Mouse (Mus musculus) hindbrain, embryonic 14.5 days (tissue): ENCODE measurements around the gene Jsrp1. TPM values are rescaled to one million over a fixed set of nuclear protein-coding genes. Genes with fewer than 3 reads are reported as not detected.

Experiments
- ATAC-seq: fragments of 200-750 bp; cut with Nextera tagmentation; 2 replicates; pipeline ENCODE4 v1.8.0; 2017; ENCODE audit warnings: moderate number of reproducible peaks, mild to moderate bottlenecking, moderate TSS enrichment, moderate library complexity; ENCODE audit not compliant: low FRiP score
- DNase-seq: peaks from one replicate; pipeline ENCODE4 v3.0.0-alpha.2; 2015; ENCODE audit warnings: low spot score
- H3K27ac ChIP-seq: fragments of 300-500 bp; sonication (generic); 2 replicates; pipeline ENCODE4 v1.5.1; 2014; ENCODE audit warnings: mild to moderate bottlenecking, moderate library complexity
- H3K27me3 ChIP-seq: fragments of 300-500 bp; sonication (generic); 2 replicates; pipeline ENCODE4 v1.6.1; 2014; ENCODE audit warnings: mild to moderate bottlenecking, low read length, mixed read lengths; ENCODE audit not compliant: control insufficient read depth, insufficient read depth
- H3K36me3 ChIP-seq: fragments of 300-500 bp; sonication (generic); replicated peaks from 2 replicates; pipeline ENCODE4 v1.6.1; 2014; ENCODE audit not compliant: control insufficient read depth, insufficient read depth
- H3K4me1 ChIP-seq: fragments of 300-500 bp; sonication (generic); replicated peaks from 2 replicates; pipeline ENCODE4 v1.6.1; 2014; ENCODE audit warnings: antibody characterized with exemption, low read length, mixed read lengths; ENCODE audit not compliant: control insufficient read depth, insufficient read depth
- H3K4me2 ChIP-seq: fragments of 300-500 bp; sonication (generic); replicated peaks from 2 replicates; pipeline ENCODE4 v1.6.1; 2014; ENCODE audit warnings: mild to moderate bottlenecking, moderate library complexity
- H3K4me3 ChIP-seq: fragments of 300-500 bp; sonication (generic); replicated peaks from 2 replicates; pipeline ENCODE4 v1.5.1; 2014; ENCODE audit warnings: mild to moderate bottlenecking, low read length
- H3K9ac ChIP-seq: fragments of 300-500 bp; sonication (generic); 2 replicates; pipeline ENCODE4 v1.6.1; 2014
- H3K9me3 ChIP-seq: fragments of 300-500 bp; sonication (generic); 2 replicates; pipeline ENCODE4 v1.6.1; 2016; ENCODE audit warnings: low read length; ENCODE audit not compliant: control insufficient read depth
- WGBS: fragments of 180-500 bp; shearing (Covaris S2); extraction: QIAGEN DNeasy Blood & Tissue Kit; methylation state at CpG from one replicate; pipeline ENCODE4 v1.1.7; 2014; 5-methylcytosine and 5-hydroxymethylcytosine counted together
- polyA plus RNA-seq: library from polyadenylated mRNA; unstranded; fragments of >200 nt; fragmentation: Nextera tagmentation; extraction: Ambion mirVana; gene quantifications from 2 replicates; pipeline ENCODE4 v1.2.1, GENCODE M21; 2014

The Jsrp1 gene
- polyA plus RNA-seq, 1 experiment from 2014 or later = 0.96 TPM

DNA sequence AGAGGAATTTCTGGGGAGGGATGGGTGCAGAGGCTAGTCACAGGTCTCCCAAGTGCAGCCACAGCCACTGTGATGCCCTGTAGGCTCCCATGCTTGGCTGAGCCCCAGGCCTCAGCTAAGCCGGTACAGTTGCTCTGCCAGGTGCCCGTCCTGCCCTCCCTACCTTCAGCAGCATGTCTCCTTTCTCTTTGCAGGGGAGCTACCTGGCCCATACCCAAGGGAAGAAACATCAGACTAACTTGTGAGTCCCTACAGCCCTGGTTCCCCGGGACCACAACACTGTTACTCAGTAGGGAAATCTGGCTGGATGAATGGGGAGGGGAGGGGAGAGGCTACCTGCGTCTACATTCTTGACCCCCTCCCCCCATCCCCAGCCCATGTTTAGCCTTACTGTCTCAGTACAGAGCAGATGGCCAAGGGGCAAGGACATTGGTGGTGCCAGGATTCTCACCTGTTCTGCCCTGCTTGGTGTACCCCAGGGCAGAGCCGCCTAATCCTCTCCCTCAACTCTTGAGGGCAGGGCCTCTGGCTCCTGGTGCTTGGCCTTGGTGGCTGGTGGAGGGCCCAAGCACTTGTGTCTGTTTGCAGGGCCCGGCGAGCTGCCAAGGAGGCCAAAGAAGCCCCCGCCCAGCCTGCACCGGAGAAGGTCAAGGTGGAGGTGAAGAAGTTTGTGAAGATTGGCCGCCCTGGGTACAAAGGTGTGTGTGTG, 10.9 kb downstream of the Jsrp1 start:
- DNase-seq = no peak
- Histone ChIP-seq H3K36me3 (peaks cover 52% of the 10 kb centered on the region), H3K27ac (no peak overlapping the region), H3K9me3 (no peaks in the 10 kb centered on the region), H3K27me3 (no peaks in the 10 kb centered on the region), H3K4me2 (no peak overlapping the region), H3K4me1 (peaks cover 20% of the 10 kb centered on the region), H3K4me3 (no peak overlapping the region), H3K9ac (no peak overlapping the region)
- ATAC-seq = no peak
- WGBS = 95% methylated on average over 10 of the region's 10 CpGs

DNA sequence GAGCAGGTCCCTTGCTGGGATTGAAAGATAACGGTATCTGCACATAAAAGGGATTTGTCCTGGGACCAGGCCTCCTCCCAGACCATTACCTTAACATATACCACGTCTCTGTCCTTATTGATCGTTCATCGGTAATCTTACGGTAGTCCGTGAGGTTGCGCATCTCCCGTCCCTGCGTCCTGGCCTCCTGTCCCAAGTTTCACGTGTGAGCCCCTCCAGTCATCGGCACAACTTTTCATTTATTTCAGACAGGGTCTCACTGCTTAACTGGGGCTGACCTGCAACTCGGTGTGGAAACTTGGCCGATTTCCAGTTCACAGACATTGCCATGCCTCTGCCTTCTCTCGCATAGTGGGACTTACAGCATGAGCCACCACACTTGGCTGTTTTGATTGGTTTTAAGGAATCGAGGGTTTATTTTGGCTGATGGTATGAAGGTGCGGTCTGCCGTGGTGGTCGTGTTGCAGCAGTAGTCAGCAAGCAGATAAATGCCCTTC, 14.2 kb downstream of the Jsrp1 start:
- Histone ChIP-seq H3K36me3 (peaks cover 63% of the 10 kb centered on the region), H3K27ac (peak overlapping the region; percentile 98), H3K9me3 (no peaks in the 10 kb centered on the region), H3K4me3 (peak overlapping the region; percentile 96), H3K4me2 (peak overlapping the region; percentile 98), H3K9ac (peak overlapping the region; percentile 97), H3K4me1 (peaks cover 20% of the 10 kb centered on the region), H3K27me3 (no peaks in the 10 kb centered on the region)
- DNase-seq (no peak), ATAC-seq (no peak)
- 4% methylated on average over 18 of the region's 18 CpGs for WGBS

DNA sequence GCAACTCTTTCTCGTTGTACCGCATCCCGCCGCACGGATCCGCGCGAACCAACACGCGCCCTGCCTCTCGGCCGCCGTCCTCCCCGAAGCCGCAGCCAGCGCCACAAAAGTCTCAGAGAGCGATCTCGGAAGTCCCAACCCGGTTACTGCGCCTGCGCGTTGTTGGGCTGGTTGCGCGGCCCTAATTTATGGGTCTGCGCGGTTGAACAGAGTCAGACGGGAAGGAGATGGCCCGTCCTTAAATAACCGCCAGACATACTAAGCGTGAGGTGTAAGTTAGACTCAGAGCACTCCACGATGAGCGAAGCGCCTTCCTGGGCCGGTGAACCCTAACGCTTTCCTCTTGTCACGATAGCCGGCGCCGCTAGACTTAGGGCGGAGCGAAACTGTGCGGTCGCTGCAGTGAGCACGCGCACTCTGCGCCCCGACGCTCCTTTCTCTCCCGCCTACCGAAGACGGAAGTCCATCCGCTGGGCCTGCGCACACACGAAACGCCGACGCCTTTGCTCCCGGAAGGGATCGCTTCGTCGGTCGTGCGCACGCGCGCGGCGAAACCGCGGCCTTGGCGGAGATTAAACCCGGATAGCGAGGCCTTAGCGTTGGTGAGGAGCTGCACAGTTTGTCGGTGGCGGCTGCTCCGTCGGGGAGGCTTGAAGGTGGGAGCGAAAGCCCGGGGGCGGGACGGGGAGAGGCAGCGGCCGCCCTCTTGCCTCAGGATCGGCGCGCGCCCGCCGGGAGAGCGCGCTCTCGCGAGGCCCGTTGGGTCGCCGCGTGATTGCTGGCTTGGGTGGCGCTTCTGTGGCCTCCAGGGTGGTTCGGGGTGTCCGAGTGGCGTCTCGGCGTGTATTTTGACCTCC, 14.9 kb downstream of the Jsrp1 start, which contains the start of the genes Sf3a2 and Plekhj1:
Sf3a2 (plus strand) TSS at position 49 of the 857 bp plus-strand sequence.
Plekhj1 (minus strand) TSS at position 477 of the 857 bp plus-strand sequence.
- H3K36me3 ChIP-seq = peaks cover 63% of the 10 kb centered on the region

DNA sequence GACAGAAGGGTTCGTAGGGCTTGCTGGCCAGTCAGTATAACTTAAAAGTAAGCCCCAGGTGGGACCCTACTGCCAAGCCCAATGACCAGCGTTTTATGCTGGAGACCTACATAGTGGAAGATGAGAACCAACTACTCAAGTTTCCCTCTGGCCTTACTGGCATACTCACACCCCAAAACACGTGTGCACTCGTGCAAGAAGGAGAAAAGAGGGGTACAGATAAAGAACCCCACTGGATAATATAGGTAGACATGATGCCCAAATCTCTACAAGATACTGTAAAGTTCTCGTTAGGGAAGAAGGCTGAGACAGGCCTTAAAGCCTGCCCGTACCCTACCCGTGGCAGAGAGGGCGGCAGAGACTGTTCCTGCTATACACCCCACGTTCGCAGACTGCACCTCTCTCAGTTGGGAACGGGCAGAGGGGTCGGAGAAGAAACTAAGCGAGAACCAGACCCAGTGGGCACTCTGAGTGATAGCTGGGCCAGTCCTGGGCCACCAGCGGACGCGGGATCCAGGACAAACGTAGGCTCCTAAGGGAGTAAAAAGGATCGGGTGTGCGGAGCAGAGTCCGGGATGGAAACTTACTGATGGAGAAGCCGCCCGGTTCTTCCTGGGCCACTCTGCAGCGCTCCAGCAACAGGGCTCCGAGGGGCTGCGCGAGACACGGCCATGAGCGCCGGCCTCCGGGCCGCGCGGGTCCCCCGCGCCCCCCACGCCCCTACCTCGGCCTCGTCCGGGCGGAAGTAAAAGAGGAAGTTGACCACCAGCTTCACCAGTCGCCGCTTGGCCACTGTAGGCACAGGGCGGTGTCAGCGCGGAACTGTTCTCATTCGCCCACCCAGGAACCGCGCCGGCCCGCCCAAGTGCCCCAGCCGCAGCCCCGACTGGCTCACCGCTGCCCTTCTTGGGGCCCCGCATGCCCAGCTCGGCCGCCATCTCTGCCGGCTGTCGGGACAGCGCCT, 15.8 kb downstream of the Jsrp1 start:
- DNase-seq = no peak
- peak overlapping the region; percentile 97 for H3K9ac ChIP-seq
- ATAC-seq = peak; percentile 71
- peak overlapping the region; percentile 96 for H3K4me3 ChIP-seq
- peaks cover 20% of the 10 kb centered on the region for H3K4me1 ChIP-seq
- peak overlapping the region; percentile 98 for H3K27ac ChIP-seq
- peaks cover 63% of the 10 kb centered on the region for H3K36me3 ChIP-seq
- WGBS = 5% methylated on average over 55 of the region's 59 CpGs
- H3K27me3 ChIP-seq = no peaks in the 10 kb centered on the region
- no peaks in the 10 kb centered on the region for H3K9me3 ChIP-seq
- peak overlapping the region; percentile 98 for H3K4me2 ChIP-seq

More for the DNA sequence above, 14.9 kb downstream of the Jsrp1 start, which contains the start of the genes Sf3a2 and Plekhj1:
- Histone ChIP-seq H3K4me1 (peaks cover 20% of the 10 kb centered on the region), H3K4me3 (peak within 1 kb of the TSS; percentile 96), H3K9ac (peak within 1 kb of the TSS; percentile 97), H3K27me3 (no peaks in the 10 kb centered on the region), H3K27ac (peak within 1 kb of the TSS; percentile 98), H3K9me3 (no peaks in the 10 kb centered on the region), H3K4me2 (peak within 1 kb of the TSS; percentile 98)
- ATAC-seq = peak; percentile 93
- peak; percentile 96 for DNase-seq
- under 1% methylated on average over 101 of the region's 104 CpGs for WGBS

DNA sequence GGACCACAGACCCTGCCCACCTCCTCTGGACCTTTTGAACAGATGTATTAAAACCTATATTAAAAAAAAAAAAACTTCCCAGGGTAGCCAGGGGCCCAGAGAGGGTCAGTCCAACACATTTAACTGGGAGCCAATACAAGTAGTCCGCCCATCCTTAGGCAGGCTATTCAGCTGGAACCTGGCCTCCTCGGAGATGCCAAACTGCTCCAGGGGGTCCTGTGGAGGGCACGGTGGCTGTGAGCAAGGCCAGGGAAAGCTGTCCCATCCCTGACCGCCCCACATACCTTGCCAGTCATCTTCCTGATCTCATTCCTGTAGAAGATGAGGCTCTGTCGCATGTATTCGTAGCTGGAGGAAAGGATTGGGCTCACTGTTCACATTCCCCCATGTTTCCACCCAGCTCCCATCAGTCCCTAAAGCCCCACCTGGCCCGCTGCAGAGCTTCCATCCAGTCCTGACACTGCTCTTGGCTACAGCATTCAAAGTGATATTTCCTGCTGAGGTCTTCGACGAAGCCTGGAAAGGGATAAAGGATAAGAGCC, 16.9 kb downstream of the Jsrp1 start:
- H3K9ac ChIP-seq = no peak overlapping the region
- no peak overlapping the region for H3K4me3 ChIP-seq
- no peaks in the 10 kb centered on the region for H3K27me3 ChIP-seq
- DNase-seq (no peak), ATAC-seq (no peak)
- WGBS = 89% methylated on average over 9 of the region's 9 CpGs
- peaks cover 20% of the 10 kb centered on the region for H3K4me1 ChIP-seq
- H3K9me3 ChIP-seq = no peaks in the 10 kb centered on the region
- H3K4me2 ChIP-seq = peak overlapping the region; percentile 98; the same call in 1 of the 2 replicates
- H3K36me3 ChIP-seq = peaks cover 63% of the 10 kb centered on the region
- no peak overlapping the region for H3K27ac ChIP-seq

DNA sequence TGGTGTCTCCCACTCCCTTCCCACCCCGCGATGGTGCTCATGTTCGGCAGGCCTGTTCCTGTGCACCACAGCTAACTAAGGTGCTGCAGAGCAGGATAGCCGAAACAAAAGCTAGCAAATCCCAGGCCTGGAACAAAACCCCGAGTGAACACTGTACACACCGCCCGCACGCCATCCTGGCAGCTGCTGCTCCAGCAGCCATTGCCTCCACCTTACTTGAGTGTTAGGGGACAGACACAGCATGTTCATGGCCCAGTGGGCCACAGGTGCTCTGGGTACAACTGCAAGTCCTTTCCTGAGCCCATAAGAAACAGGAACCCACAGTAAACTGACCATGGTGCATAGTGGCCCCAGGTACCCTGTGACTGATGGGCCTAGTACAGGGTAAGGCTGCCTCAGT, 18.5 kb downstream of the Jsrp1 start:
- no peaks in the 10 kb centered on the region for H3K27me3 ChIP-seq
- H3K27ac ChIP-seq = no peak overlapping the region
- DNase-seq = no peak
- H3K9ac ChIP-seq = no peak overlapping the region
- H3K4me3 ChIP-seq = no peak overlapping the region
- H3K4me2 ChIP-seq = no peak overlapping the region
- no peaks in the 10 kb centered on the region for H3K9me3 ChIP-seq
- H3K4me1 ChIP-seq = peaks cover 16% of the 10 kb centered on the region
- peaks cover 68% of the 10 kb centered on the region for H3K36me3 ChIP-seq
- 93% methylated on average over 8 of the region's 8 CpGs for WGBS
- no peak for ATAC-seq

DNA sequence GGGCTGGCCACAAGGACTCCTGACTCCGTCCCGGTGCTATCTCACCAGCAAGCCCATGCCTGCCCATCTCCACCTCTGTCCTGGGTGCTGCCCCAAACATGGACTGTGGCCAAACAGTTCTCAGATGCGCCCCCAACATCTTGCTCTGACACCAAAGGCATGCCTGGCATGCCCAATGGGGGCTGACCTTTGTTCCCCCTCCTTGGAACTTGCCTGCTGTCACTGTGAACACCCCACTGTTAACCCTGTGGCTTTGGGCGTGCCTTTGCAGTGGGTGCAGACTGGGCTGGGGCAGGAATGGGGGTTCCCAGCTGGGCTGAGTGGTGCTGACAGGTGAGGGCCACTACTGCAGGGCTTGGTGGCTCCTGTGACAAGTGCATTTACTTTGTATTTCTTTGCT, 19.5 kb downstream of the Jsrp1 start:
- H3K4me2 ChIP-seq = no peak overlapping the region
- H3K36me3 ChIP-seq = peaks cover 77% of the 10 kb centered on the region
- H3K4me1 ChIP-seq = peaks cover 9% of the 10 kb centered on the region; the same call in 1 of the 2 replicates
- DNase-seq (no peak), ATAC-seq (no peak)
- no peak overlapping the region for H3K9ac ChIP-seq
- H3K27ac ChIP-seq = no peak overlapping the region
- 83% methylated on average over 4 of the region's 4 CpGs for WGBS
- no peaks in the 10 kb centered on the region for H3K9me3 ChIP-seq
- H3K27me3 ChIP-seq = no peaks in the 10 kb centered on the region
- no peak overlapping the region for H3K4me3 ChIP-seq

DNA sequence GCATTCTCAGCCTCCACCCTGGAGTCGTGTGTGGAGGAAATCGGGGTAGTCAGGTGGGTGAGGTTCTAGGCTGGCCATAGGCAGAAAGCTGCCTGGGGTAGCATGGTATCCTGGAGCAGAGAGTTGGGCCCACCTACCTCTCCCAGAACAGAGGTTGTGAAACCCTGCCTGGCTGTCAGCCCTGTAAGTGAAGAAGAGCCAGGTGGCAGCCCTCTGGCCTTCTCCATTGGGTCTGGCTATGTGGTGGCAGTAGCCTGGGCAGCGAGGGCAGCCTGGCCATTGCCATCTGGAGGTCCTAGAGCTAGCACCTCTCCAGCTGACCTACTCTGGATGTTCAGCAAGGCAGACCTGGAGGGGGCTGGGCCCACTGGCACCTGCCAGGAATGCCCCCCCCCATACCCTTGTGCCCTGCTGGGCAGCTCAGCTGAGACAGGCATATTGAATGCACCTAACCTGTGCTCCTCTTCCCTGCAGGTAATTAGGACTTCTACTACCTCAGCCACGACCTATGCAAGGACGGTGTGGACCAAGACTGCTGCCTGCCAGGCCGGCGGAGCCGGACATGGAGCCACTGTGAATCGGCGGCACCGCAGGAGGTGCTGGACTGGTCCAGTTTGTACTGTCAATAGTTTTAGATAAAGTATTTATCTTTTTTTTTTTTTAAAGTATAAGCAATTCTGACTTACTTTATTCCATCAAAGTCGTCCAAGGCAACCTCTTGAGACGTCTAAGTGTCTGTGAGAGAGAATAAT, 20.1 kb downstream of the Jsrp1 start:
- no peak overlapping the region for H3K4me3 ChIP-seq
- no peak overlapping the region for H3K4me2 ChIP-seq
- H3K9me3 ChIP-seq = no peaks in the 10 kb centered on the region
- no peak overlapping the region for H3K9ac ChIP-seq
- WGBS = 92% methylated on average over 13 of the region's 13 CpGs
- ATAC-seq (no peak), DNase-seq (no peak)
- peaks cover 83% of the 10 kb centered on the region for H3K36me3 ChIP-seq
- no peak overlapping the region for H3K27ac ChIP-seq
- H3K4me1 ChIP-seq = peaks cover 9% of the 10 kb centered on the region; the same call in 1 of the 2 replicates
- H3K27me3 ChIP-seq = no peaks in the 10 kb centered on the region
